Mouse (Mus musculus): ENCODE measurements around the gene Cdh13. TPM values are rescaled to one million over a fixed set of nuclear protein-coding genes. Genes with fewer than 3 reads are reported as not detected.
"Not testable (repeated sequence)": the region's sequence is repeated elsewhere in the genome, so short reads cannot be mapped to it uniquely, and the experiment has no call there.

Gene Cdh13
- total RNA-seq, 2 experiments from 2014 or later = 5.9 to 12.6 TPM

DNA sequence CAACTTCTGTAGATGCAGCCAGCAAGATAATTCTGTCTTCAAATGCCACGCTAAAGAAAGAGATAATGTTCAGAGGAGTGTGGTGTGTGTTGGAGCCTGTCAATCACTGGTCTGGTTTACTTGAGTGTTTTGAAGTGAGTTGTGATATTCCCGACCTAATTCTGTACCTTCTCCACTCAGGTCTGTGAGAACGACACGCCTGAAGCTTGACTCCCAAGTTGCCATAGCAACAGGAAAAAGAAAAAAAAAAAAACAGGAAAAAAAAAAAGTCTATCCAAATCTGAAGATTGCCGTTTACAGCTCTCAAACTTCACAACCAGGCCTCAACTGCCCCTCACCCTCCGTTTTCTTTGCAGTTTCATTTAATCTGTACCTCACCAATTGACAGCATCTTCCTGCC, 1039.7 kb downstream of the Cdh13 start:
- DNase-seq (ENCODE audit: low spot score in 2 of 2) = no peak

DNA sequence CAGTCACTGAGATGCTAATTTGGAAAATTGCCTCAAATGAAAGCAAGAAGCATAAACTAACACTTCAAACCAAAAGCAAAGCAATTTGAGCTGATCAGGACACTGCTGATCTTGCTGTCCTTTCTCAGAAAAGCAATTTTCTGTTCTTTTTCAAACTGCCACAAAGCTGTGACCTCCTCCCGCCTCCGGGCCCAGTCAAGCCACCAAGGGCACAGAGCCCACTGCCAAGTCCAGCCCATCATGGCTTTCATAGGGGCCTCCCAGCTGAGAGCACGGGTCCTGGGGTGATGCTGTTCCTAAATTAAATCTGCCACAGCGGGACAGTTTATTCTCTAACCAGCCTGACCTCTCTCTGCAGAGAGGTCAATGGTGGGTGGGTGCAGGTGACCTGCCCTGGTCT, 1056.0 kb downstream of the Cdh13 start:
- no peak for DNase-seq (ENCODE audit: low spot score in 2 of 2)

GRCm38 (mm10) chr8:119343606-119344005, 1060.1 kb downstream of the Cdh13 start:
- no peak for DNase-seq (ENCODE audit: low spot score in 2 of 2)

GRCm38 (mm10) chr8:119344190-119344856, 1060.8 kb downstream of the Cdh13 start, which contains the start of gene Hsbp1:
Gene Hsbp1 (plus strand): TSS chr8:119344488.
- peak; percentile 90 to 95 for DNase-seq (ENCODE audit: low spot score in 2 of 2)

- DNase-seq (ENCODE audit: low spot score in 2 of 2) = no peak
These were observed 1061.6 kb downstream of the Cdh13 start for GRCm38 (mm10) chr8:119345029-119345682.

GRCm38 (mm10) chr8:119345683-119346075, 1062.1 kb downstream of the Cdh13 start:
- no peak for DNase-seq (ENCODE audit: low spot score in 2 of 2)

- no peak for DNase-seq (ENCODE audit: low spot score in 2 of 2)
These were observed 1068.1 kb downstream of the Cdh13 start for GRCm38 (mm10) chr8:119351647-119352046.

GRCm38 (mm10) chr8:119352977-119353658, 1069.6 kb downstream of the Cdh13 start:
- no peak for DNase-seq (ENCODE audit: low spot score in 2 of 2)

- no peak for DNase-seq (ENCODE audit: low spot score in 2 of 2)
These were observed 1070.1 kb downstream of the Cdh13 start for GRCm38 (mm10) chr8:119353659-119354023.

- DNase-seq (ENCODE audit: low spot score in 2 of 2) = not testable (repeated sequence)
These were observed 1073.1 kb downstream of the Cdh13 start for GRCm38 (mm10) chr8:119356631-119357030.

- no peak for DNase-seq (ENCODE audit: low spot score in 2 of 2)
These were observed 1074.6 kb downstream of the Cdh13 start for GRCm38 (mm10) chr8:119358175-119358574.

DNA sequence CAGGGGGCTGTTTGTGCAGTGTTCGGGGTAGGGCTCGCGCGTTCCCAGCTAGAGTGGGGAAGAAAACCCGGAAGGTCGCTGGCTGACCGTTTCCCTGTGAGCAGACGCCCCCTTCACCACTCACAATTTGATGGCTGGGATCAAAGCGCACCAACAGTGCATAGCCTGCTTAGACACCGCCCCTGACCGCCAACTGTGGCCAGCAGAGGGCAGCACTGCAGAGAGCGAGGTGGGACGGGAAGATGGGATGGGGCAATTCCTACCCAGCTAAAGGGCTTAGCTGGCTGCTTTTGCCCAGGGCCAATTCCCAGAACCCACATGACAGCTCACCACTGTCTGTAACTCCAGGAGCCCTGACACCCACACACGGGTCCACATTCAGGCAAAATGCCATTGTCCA, 1075.3 kb downstream of the Cdh13 start:
- DNase-seq (ENCODE audit: low spot score in 2 of 2) = peak; percentile 67 to 68

GRCm38 (mm10) chr8:119360686-119361295, 1077.3 kb downstream of the Cdh13 start:
- DNase-seq (ENCODE audit: low spot score in 2 of 2) = no peak
